ENCODE assay signal across 12 mouse cellular contexts in genomic region chr12:12972756-12973435, GRCm38 (mm10). TPM values are rescaled to one million over a fixed set of nuclear protein-coding genes. Genes with fewer than 3 reads are reported as not detected.
A peak's percentile ranks its signal among the peaks of the same experiment; 100 is the strongest.
DNase-seq lines count a peak whose midpoint lies in the region; ATAC-seq lines count a peak whose summit lies in the region.
"Had no signal": no experiment of that assay in that cellular context is flagged by ENCODE, and none has a peak within 500 bp of the region (broad histone marks: within the 10 kb centered on the region; RNA-seq: fewer than 3 reads in every experiment).

No protein-coding gene starts in this region.

- WGBS in heart, embryonic 10.5 days = 44% methylated on average over 8 of the region's 8 CpGs
- 58% methylated on average over 8 of the region's 8 CpGs for WGBS in neural tube, embryonic 15.5 days
- WGBS in hindbrain, embryonic 11.5 days = 60% methylated on average over 8 of the region's 8 CpGs

- H3K36me3 ChIP-seq in heart, embryonic 10.5 days = no peaks in the 10 kb centered on the region
- H3K36me3 ChIP-seq in neural tube, embryonic 15.5 days = no peaks in the 10 kb centered on the region
- H3K36me3 ChIP-seq in hindbrain, embryonic 11.5 days (ENCODE audit: control insufficient read depth, insufficient read depth, low read length) = no peaks in the 10 kb centered on the region
- H3K36me3 ChIP-seq: neural tube, embryonic 12.5 days had no signal

- no peaks in the 10 kb centered on the region for H3K27me3 ChIP-seq in heart, embryonic 10.5 days (ENCODE audit: insufficient read depth, poor library complexity, severe bottlenecking)
- no peaks in the 10 kb centered on the region for H3K27me3 ChIP-seq in neural tube, embryonic 15.5 days (replicated peaks)
- no peaks in the 10 kb centered on the region for H3K27me3 ChIP-seq in hindbrain, embryonic 11.5 days (ENCODE audit: control insufficient read depth, insufficient read depth, low read length)
- H3K27me3 ChIP-seq: forebrain, embryonic 13.5 days; neural tube, embryonic 12.5 days had no signal

- peak overlapping the region; percentile 52; the same call in 1 of the 2 replicates for H3K27ac ChIP-seq in heart, embryonic 10.5 days
- no peak overlapping the region for H3K27ac ChIP-seq in neural tube, embryonic 15.5 days (replicated peaks)
- H3K27ac ChIP-seq in hindbrain, embryonic 11.5 days (ENCODE audit: low read depth, low read length) = no peak overlapping the region
- H3K27ac ChIP-seq: forebrain, embryonic 13.5 days; neural tube, embryonic 12.5 days had no signal

- H3K4me3 ChIP-seq in heart, embryonic 10.5 days = no peak overlapping the region
- H3K4me3 ChIP-seq in neural tube, embryonic 15.5 days (replicated peaks) = no peak overlapping the region
- H3K4me3 ChIP-seq in hindbrain, embryonic 11.5 days (ENCODE audit: low read depth, low read length) = no peak overlapping the region
- H3K4me3 ChIP-seq: forebrain, embryonic 13.5 days; neural tube, embryonic 12.5 days had no signal

- 0 out of 2 replicates have a peak, but pooled peaks cover 10% of the 10 kb centered on the region for H3K4me1 ChIP-seq in heart, embryonic 10.5 days
- H3K4me1 ChIP-seq in neural tube, embryonic 15.5 days = no peaks in the 10 kb centered on the region
- H3K4me1 ChIP-seq in hindbrain, embryonic 11.5 days (replicated peaks; ENCODE audit: control insufficient read depth, insufficient read depth, low read length) = no peaks in the 10 kb centered on the region
- H3K4me1 ChIP-seq: forebrain, embryonic 13.5 days; neural tube, embryonic 12.5 days had no signal

- no peak overlapping the region for H3K4me2 ChIP-seq in neural tube, embryonic 15.5 days
- H3K4me2 ChIP-seq in hindbrain, embryonic 11.5 days (replicated peaks; ENCODE audit: low read depth, low read length) = no peak overlapping the region
- H3K4me2 ChIP-seq: forebrain, embryonic 13.5 days; midbrain, embryonic 11.5 days; neural tube, embryonic 12.5 days had no signal

- peak; percentile 44 for DNase-seq in NIH3T3 (ENCODE audit: low read depth)
- peak; percentile 36 for DNase-seq in embryo, embryonic 10.5 days (ENCODE audit: low spot score)
- DNase-seq in heart, embryonic 10.5 days (ENCODE audit: low spot score) = no peak
- peak; percentile 12 for DNase-seq in kidney, postnatal 14 days
- DNase-seq in spleen, postnatal 4 days (ENCODE audit: low spot score in 2 of 2) = no peak
- no peak for DNase-seq in hindbrain, embryonic 11.5 days (ENCODE audit: low spot score)
- DNase-seq: cerebellum, postnatal 14 days; lung, adult 2 months had no signal

- no peak overlapping the region for H3K9ac ChIP-seq in neural tube, embryonic 15.5 days (replicated peaks)
- H3K9ac ChIP-seq in hindbrain, embryonic 11.5 days (ENCODE audit: low read depth, low read length) = no peak overlapping the region
- H3K9ac ChIP-seq: forebrain, embryonic 13.5 days; neural tube, embryonic 12.5 days had no signal

- no peaks in the 10 kb centered on the region for H3K9me3 ChIP-seq in heart, embryonic 10.5 days
- H3K9me3 ChIP-seq in neural tube, embryonic 15.5 days (replicated peaks) = no peaks in the 10 kb centered on the region
- no peaks in the 10 kb centered on the region for H3K9me3 ChIP-seq in hindbrain, embryonic 11.5 days (ENCODE audit: control insufficient read depth, low read length)
- H3K9me3 ChIP-seq: forebrain, embryonic 13.5 days; neural tube, embryonic 12.5 days had no signal

- ATAC-seq in neural tube, embryonic 15.5 days (ENCODE audit: low FRiP score) = no peak
- ATAC-seq in hindbrain, embryonic 11.5 days (ENCODE audit: low FRiP score) = no peak
- ATAC-seq: forebrain, embryonic 13.5 days had no signal

RNA-seq across cellular contexts. Expression of gene Mycn, which starts 31.2 kb away (rescaled TPM):
- 89.4 and 93.9 TPM in 2 replicates for polyA plus RNA-seq in heart, embryonic 10.5 days (2016; fragmentation: Nextera tagmentation; extraction: Ambion mirVana)
- polyA plus RNA-seq in neural tube, embryonic 15.5 days (2015; fragmentation: Nextera tagmentation; extraction: Ambion mirVana) = 40.7 and 43.2 TPM in 2 replicates
- polyA plus RNA-seq in hindbrain, embryonic 11.5 days (2014; fragmentation: Nextera tagmentation; extraction: Ambion mirVana) = 81.2 and 98.1 TPM in 2 replicates

Comparison
In these comparisons a context has a peak if more than half of its experiments do, and no peak if none do; other contexts are left out.
1. DNase-seq: peak in NIH3T3 (single experiment), embryo, embryonic 10.5 days (single experiment) and kidney, postnatal 14 days (single experiment); none in heart, embryonic 10.5 days (single experiment), spleen, postnatal 4 days (0 of 2) and hindbrain, embryonic 11.5 days (single experiment).